Mouse (Mus musculus): Measurements from ENCODE around the gene Rbms3.

The Rbms3 gene

DNA sequence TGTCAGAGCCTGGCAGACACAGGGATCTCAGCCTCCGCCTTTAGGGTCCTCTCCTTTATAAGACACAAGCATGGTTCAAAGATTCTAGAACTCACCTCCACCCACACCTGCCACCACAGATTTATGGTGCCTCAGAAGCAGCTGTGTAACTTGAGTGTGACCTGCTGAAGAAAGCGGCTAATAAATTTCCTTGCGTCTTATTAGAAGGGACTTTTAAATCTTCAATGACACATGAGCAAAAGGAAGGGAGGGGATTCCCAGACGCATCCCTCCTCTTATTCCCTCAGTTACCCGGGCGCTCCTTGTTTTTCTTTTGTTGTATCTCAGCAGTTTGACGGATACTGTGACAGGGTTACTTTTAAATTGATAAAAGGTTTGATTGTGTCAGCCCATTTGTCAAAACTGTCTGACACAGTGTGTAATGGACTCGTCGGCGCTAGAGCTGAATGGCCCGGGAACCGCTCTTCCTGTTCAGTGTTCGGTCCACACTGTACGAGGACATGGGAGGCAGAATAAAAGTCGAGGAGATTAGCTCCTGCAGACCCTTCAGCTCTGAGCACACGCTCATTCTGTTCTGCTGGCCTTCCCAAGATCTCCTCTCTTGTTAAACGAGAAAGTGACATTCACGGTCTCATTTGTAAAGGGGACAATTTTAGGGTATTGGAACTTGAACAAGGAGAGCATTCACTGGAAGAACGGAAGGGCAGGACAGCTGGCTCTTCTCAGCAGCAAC is 527.3 kb downstream of the Rbms3 start:
- no peak for DNase-seq (ENCODE audit: low spot score)

DNA sequence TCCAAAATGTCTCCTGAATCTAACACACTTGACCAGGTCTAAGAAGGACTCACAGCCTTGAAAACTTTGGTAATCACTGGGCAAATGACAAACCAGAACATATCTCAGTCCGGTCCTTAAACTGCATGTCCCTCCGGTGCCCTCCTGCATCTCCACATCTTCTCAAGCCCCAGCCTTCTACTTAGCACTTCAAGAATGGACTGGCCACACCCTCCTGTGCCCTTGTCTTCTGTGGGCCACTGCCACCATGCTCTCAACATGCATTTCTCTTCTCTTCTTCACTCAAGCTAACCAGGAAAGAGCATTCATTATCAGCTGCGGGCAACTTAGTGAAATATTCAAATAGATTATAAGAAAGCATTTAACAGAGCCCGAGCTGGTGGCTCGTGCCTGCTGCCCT is 529.5 kb downstream of the Rbms3 start:
- DNase-seq (ENCODE audit: low spot score): no peak

DNA sequence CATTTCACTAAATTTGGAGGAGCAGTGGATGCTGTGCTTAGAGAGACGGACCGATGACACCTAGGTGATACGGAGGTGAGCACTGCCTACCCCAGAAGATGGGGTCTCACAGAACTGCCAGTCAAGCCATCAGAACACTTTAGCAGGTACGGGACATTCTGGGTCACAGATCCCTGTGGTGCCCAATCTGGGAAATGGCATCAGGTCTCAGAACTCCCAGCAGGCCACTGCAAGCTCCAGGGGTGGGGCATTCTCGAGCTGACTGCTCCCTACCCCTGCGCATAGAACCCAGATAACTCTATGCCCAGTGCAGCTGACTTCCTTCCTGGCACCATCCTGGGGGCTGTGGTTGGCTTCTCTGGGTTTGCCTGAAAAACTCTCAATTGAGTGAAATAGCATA is 536.2 kb downstream of the Rbms3 start:
- no peak for DNase-seq (ENCODE audit: low spot score)

DNA sequence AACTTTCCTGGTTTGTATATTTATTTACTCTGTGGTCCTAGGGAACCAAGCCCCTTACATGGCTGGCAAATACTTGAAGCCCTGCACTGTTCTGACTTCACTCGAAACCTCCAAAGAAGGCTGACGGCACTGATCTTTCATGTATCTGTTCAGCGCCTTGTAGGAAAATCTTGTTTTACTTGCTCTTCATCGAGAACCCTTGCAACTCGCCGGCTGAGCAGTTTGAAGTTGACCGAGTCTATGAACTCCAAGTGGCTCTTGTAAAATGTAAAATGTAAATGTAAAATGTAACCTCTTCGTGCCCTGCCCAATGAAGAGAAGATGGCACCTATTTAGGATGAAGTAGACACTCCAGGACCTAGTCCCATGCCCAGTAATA is 537.5 kb downstream of the Rbms3 start:
- DNase-seq (ENCODE audit: low spot score): no peak

DNA sequence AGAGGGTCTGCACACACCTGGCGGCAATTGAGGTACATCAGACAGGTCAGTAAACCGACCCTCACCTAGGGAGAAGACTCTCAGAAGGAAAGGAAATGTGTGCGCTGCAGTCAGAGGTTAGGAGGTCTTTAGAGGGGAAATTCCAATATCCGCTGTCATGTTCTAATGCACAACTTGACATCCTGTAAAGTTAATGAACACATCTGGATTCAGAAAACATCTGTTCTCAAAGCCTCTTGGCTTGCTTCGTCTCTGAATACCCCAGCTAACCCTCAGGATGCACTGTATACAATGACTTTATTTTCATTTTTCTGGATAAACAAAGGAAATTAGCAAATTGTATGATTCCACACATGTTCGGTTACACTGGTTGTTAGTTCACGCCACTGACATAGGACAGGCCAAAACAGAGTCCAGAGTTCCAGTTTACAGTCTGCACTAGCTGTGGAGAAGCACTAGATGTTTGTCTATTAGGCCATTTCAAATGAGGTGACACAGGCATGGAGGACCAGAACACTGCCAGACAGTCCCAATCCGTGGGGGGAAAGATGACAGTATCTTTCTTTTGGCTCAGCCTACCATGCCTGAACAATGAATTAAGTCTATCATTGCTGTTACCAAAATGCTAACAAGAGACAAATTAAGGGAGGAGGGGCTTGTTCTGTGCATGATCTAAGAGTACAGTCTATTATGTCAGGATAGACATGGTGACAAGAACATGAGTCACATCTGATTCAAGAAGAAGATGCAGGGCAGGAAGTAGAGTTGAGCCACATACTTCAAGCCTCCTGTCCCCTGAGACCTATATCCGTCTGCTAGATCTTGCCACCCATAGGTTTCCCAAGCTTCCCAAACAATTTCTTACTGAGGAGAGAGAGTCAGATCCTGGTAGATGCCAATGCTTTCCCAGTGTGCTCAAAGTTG is 538.2 kb downstream of the Rbms3 start:
- DNase-seq (ENCODE audit: low spot score): no peak

DNA sequence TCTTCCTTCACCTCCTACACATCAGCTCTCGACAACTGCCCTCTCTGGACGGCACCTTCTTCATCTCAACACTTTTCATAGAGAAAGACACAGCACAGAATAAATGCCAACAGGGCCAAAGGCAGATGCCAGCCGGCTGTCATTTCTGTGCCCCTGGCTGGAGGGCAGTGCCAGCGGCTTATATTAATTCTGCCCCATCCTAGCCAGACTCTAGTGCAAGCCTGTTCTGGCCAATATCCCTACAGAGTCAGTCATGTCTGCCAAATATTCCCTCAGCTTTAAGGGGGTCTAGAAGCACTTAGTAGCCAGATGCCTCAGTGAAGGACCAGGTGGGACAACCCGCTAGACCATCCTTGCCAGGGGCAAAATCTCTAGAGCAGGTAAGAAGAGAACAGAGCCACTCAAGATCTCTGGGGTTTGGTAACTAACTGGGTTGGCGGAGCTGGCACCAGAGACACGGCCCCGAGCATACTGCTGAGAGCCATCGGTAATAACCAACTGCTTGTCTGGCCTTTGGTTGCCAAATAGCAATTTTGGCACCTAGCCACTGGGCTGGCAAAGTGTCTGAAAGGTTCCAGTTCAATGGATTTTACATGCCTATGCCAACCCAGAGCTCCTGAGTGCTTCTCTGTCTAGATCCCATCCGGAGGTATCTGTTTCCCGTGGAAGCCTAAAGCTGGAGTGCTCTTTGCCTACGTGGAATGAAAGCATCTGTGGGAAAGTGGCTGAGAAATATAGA is 540.1 kb downstream of the Rbms3 start:
- no peak for DNase-seq (ENCODE audit: low spot score)

DNA sequence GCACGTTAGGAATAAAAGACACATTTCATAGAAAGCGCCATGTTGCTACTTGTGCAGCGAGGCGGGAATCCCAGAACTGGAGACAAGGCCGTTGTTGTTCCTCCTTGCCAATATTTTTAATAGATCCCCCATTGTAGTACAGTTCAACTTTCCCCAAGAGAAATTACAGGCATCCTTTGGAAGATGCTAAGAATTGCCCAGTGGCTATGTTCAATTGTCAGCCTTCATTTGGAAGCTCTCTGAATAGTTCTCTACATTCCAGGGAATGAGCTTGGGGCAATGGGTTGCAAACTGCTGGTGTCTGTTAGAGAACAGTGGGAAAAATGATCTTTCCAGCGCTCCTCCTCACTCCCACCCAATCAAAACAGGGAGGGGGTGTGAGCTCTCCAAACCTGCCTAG is 541.4 kb downstream of the Rbms3 start:
- no peak for DNase-seq (ENCODE audit: low spot score)

DNA sequence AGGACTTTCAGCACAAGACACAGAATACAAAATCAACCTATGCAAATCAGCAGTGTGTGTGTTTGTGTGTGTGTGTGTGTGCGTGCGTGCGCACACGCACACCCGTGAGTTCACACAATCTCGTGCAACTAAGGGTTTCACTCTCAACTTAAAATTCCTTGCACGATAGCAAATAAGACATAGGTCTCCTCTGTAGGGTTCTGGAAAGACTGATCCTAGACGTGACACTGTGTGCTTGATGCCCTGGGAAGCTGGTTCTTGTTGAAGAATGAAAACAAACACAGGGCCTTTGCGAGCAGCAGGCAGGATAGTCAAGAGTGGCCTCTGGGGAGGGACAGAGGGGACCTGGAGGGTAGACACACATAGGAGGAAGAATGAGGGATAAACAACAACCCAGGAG is 544.0 kb downstream of the Rbms3 start:
- no peak for DNase-seq (ENCODE audit: low spot score)

DNA sequence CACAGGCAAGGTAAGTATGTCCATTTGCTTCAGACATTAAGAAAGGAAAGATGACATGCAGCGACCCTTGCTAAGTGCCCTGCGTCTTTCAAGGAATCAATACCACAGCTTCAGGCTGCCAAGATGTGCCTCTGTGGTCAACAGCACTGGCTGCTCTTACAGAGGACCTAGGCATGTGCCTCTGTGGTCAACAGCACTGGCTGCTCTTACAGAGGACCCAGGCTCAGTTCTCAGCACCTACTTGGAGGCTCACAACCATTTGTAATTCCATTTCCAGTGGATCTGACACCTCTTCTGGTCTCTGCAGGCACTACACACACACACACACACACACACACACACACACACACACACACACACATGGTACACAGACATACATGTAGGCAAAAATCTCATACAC is 545.2 kb downstream of the Rbms3 start:
- no peak for DNase-seq (ENCODE audit: low spot score)

DNA sequence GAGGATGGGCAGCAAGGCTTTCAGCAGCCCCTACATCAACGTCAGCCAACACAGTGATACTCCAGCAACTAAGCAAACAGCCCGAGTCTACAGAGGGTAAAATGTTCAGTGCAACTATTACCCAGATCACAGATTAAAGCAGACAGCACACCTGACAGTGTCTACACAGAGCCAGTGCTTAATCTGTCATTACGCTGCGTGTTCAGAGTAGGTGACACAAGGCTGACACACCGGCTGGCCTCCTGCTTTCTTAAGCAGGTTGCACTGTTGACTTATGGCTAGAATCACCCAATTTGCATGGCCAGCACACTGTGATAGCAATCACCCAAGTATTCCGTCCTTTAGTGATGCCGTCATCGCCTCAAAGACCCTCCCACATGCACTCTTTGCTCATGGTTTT is 550.2 kb downstream of the Rbms3 start:
- DNase-seq (ENCODE audit: low spot score): no peak

DNA sequence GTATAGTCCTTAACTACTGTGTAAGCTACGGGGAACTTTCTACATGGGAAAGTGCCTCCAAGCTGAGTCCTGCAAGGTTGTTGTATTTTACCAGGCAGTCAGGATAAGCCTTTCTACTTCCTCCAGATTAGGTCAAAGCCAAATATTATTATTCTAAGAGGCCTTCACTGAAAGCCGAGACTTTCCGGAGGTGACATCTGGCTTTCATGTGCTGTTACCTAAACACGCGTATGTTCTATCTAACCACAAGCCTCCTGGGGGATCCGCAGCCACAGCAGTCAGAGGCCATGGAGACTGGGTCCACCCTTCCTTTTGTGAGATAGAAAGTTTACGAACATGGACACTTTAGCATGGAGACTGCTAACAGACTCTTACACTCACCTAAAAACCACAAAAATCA is 552.2 kb downstream of the Rbms3 start:
- no peak for DNase-seq (ENCODE audit: low spot score)

DNA sequence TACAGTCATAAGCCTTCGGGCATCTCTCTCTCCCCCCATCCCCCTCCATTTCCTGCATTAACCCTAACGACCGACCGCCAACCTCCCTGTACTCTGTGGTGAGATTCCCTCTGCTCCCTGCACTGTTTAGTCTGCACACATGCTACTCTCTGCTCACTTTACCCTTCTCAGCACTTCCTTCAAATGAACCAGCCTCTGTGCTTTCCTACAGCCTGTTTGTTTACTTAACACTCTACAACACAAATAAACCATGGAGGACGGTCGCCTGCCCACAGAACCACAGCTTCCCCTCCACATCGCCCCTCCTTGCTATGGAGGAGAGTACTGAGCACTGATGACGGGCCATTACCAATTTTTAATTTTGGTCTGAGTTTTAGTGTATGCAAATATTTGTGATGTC is 552.9 kb downstream of the Rbms3 start:
- DNase-seq (ENCODE audit: low spot score): no peak

DNA sequence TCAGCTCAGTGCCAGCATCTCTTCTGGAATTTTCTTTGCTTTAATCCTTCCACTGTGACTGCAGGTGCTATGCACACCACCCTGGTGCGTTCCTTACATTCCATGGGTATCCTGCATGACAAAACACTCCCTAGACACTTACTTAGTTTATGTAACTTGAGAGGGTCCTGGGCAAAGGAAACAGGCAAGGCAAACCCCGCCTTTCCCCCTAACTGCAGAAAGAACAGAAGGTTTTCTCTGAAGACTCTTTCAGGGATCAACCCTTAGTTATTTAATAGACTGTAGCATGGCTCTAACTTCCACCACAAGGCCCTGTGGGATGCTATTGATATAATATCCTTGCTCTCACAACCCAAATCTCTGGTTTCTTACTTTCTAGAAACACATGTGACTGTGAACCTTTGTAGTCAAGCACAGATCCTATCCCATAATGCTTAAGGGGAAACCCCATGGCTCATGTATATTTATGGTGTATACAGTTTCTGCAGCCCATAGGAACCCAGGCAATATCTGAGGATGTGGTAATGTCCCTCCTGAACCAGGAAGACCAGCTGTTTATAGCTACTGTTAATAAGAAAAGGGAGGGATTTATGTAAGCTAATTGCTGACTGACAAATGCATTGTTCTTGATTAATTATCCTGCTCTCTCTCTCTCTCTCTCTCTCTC is 557.1 kb downstream of the Rbms3 start:
- DNase-seq (ENCODE audit: low spot score): no peak

DNA sequence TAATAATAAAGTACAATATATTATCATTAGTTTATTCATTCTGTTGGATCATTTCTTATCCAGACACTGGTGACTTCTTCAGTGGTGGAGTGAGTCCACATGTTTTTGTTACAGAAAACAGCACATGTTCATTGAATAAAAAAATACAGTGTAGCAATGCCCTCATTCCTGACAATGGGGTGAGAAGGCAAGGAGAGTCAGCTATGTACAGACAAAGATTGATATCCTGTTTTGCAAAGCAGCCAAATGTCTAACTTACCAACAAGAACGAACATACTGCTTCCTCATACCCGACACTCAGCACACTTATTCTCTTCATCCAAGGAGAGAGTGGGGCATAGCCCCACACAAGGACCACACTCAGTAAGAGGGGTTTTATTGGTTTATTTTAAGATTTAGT is 559.1 kb downstream of the Rbms3 start:
- no peak for DNase-seq (ENCODE audit: low spot score)

DNA sequence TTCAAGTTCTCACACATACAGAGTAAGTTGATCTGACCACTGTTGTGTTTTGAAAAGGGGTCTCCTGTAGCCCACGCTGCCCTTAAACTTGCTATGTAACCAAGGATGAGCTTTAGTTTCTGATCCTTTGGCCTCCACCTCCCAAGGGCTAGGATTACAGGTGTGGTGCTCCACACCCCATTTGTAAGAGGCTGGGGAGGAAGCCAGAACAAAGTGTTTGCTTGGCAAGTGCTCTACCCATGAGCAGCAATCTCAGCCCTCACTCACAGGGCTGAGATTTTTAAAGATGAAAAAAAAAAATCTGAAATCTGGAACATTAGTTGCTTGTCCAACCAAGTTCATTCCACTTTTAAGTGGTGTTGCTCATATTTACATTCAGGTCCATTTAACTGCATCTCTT is 560.5 kb downstream of the Rbms3 start:
- DNase-seq (ENCODE audit: low spot score): no peak

DNA sequence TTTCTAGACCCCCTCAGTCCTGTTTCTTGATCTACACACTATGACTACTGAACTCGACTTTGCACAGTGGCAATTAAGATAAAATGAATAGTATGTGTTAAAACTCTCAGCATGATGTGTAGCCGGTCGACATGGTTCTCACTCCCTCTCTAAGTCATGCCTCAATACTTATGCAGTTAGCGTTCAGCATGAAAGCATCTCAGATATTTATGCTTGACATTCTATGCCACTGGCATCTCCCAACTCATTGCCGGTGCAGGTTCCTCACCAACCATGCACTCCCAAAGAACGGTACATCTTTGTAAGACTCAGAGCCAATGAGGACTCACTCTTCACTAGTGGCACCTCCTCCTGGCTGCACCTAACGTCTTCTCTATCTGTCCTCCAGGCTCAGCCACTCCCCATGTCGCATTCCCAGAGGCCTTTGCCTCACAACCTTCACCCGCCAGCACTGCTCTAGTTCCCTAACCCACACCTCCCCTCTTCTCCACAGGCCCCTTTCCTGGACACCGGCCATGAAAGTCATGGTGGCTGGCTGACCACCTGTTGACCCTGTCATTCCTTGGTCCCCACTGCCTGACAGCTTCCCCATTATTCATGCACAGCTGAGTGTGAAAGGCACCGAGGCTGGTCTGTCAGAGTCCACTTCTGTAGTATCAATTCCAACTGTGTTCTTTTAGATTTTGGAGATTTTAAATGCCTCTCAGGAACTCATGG is 561.9 kb downstream of the Rbms3 start:
- no peak for DNase-seq (ENCODE audit: low spot score)

DNA sequence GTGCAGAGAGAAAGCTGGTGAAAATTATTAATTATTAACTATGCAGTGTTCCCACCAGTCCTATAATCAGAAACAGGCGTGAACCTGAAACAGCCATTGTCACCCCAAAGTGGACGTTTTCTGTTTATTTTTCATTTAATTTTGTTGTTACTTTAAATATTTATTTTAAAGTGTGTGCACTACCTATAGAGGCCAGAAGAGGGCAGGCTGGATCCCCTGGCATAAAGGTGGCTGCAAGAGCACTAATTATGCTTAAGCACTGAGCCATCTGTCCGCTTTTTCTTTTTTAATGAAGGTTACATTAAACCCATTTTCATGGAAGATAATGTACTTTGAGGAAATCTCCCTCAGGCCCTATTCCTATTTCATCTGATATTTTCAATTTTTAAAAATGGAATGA is 563.2 kb downstream of the Rbms3 start:
- DNase-seq (ENCODE audit: low spot score): no peak

DNA sequence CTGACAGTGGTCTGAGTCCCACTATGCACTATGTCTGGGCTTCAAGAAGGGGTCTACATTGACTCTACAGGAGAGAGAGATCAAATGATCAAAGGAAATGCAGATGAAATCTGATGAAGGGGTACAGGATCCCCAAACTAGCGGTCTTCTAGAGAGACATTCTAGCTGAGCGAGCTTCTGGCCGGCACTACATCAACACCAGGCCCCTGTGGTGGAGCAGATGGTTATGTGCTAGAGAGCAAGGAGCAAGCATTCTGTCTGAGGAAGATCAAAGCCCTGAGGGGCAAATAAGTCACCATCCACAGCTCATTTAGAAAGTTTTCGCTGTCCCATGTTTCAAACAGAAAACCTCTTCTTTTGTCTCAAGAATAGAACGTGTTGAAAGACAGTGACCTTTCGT is 564.1 kb downstream of the Rbms3 start:
- no peak for DNase-seq (ENCODE audit: low spot score)

DNA sequence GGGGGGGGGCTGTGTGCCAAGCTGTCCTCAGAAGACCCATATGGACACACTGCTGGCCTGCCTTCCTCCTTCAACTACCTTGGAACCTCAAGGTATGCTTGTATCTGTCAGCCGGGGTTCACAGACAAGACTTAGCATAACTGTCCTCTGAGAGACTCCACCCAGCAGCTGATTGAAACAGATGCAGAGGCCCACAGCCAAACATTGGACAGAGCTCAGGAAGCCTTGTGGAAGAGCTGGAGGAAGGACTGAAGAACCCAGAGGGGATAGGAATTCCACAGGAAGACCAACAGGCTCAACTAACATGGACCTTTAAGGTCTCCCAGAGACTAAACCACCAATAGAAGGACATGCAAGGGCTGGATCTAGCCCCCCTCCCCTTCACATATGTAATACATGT is 570.1 kb downstream of the Rbms3 start:
- DNase-seq (ENCODE audit: low spot score): no peak

DNA sequence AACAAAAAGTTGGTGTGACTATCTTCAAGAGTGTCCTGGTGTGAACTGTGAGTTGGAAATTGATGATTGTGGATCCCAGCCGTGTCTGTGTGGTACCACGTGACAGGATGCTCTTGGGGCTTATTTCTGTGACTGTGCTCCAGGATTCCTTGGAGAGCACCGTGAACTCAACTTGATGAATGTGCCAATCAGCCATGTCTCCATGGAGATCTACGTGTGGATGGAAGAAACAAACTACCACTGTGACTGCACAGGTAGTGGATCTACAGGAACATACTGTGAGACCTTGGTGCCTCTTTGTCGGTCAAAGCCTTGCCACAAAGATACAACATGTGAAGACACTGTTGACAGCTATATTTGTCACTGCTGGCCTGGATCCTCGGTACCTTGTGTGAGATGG is 570.6 kb downstream of the Rbms3 start:
- no peak for DNase-seq (ENCODE audit: low spot score)

DNA sequence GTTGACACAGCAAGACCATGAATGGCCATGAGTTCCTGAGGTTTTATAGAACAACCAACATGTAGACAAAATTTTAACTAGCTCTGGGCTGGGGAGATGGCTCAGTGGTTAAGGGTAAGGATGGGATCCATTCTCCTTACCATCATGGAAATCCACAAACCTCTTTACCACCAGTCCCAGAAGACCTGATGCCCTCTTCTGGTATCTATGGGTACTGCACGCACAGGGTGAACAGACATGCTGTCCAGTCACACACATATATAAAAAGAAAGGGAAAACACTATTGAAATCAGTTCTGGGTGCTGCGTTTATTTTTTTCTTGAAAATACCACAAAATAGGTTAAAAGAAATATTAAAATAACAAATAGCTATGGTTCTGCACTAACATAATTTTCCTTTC is 577.8 kb downstream of the Rbms3 start:
- no peak for DNase-seq (ENCODE audit: low spot score)

DNA sequence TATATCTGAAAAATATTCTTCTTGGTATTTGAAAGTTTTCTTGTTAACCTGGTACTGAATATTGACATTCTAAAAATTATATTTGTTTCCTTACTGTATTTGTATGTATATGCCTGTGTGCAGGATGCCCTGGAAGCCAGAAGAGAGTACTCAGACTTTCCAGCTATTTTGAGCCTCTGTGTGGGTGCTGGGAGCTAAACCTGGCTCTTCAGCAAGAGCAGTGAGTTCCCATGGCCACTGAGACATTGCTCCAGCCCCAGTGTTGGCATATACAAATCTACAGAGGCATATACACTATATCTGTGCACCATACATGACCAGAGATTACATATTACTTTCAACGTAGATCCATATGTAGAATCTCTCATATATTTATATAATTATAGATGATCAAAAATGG is 581.1 kb downstream of the Rbms3 start:
- no peak for DNase-seq (ENCODE audit: low spot score)

All from ovary, postnatal 10 days (tissue).